Mouse (Mus musculus) megakaryocyte, embryonic 14.5 days (primary cell): ENCODE results near the gene Trim44.

Experiments used
- FLI1 ChIP-seq: IDR thresholded peaks from 2 replicates; pipeline ENCODE4 v1.6.1; 2012; ENCODE audit warnings: low read length, inconsistent platforms, mixed read lengths
- GATA1 ChIP-seq: IDR thresholded peaks from 3 replicates; pipeline ENCODE4 v1.6.1; 2012; ENCODE audit warnings: mixed read lengths, low read length, inconsistent platforms, borderline replicate concordance

- TF ChIP-seq GATA1 = no peak
- no peak for TF ChIP-seq FLI1
Measured at GRCm38 (mm10) chr2:102446851-102447250, 39.2 kb upstream of the Trim44 start.
